Mouse (Mus musculus): ENCODE measurements around the gene Ski. TPM values are rescaled to one million over a fixed set of nuclear protein-coding genes. Genes with fewer than 3 reads are reported as not detected.
A peak's percentile ranks its signal among the peaks of the same experiment; 100 is the strongest.

Ski gene
- total and polyA plus RNA-seq, 2 experiments from 2014 or later: 9.3 to 53.2 TPM

DNA sequence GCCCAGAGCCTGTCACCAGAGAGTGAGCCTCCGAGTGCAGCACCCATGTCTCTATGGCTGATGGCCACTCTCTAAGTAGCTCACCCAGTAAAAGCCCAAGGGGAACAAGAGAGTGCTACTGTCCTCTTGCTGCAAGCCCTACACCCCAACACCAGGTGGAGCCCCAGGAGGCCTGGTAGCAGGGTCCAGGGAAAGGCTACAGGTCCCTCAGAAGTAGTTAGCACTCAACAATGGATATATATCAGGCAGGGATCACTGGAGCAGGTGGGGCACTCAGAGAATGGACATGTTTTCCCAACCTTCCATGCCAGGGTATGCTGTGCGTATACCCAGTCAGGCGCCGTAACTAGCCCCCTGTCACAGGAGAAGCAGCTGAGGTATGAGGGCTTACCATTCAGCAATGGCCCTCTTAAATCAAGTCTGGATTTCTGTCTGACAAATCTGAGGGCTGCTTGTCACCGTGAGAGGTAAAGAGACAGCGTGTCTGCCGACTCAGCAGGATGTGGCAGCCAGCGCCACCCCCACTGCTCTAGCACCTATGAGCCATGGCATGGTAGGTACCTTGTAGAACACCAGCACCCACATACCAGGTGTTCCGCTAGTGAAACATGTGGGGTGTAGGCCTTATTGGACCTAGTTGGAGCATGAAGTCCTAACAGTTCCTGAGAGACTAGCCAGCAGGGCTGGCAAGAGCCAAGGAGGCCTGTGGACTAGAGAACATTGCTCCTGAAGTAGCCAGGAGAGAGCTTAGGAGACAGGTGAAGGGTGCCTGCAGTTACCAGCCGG is 93.1 kb downstream of the Ski start:
- peaks cover 36% of the 10 kb centered on the region for H3K4me1 ChIP-seq (ENCODE audit: control insufficient read depth, insufficient read depth)
- TF ChIP-seq CTCF (IDR thresholded peaks at IDR 0.05; ENCODE audit: low read depth) (peak; percentile 44), EP300 (IDR thresholded peaks at IDR 0.05; ENCODE audit: low read depth) (no peak)

DNA sequence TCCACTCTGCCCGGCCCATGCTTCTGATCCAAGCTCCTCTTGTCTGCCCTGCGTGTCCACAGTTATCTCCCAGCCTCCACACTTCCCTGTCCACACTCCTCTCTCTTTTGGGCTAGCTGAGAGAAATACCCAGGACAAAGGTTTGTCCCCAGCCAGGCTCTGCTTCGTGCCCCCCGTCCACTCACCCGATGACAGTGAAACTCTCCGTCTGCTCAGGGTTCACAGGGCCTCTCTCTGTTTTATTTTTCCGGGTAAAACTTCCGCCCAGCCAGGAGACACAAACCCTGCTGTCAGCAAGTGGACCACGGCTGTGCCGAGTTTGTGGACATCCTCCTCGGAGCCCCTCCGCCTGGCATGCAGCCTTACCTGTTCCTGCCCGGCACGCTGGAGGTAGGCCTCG is 94.0 kb downstream of the Ski start:
- ATAC-seq (ENCODE audit: insufficient read depth, low read depth) (no peak), DNase-seq (ENCODE audit: low spot score) (no peak)
- no peak overlapping the region for H3K27ac ChIP-seq (ENCODE audit: low read depth)
- TF ChIP-seq CTCF (IDR thresholded peaks at IDR 0.05; ENCODE audit: low read depth) (no peak), EP300 (IDR thresholded peaks at IDR 0.05; ENCODE audit: low read depth) (no peak)
- H3K9me3 ChIP-seq (replicated peaks; ENCODE audit: control insufficient read depth, low read length): no peaks in the 10 kb centered on the region
- 87% methylated on average over 15 of the region's 15 CpGs for WGBS
- H3K27me3 ChIP-seq (ENCODE audit: control insufficient read depth, insufficient read depth, low read length): no peaks in the 10 kb centered on the region
- peak overlapping the region; percentile 39; the same call in 1 of the 2 replicates for H3K9ac ChIP-seq (replicated peaks; ENCODE audit: low read depth, low read length)
- no peaks in the 10 kb centered on the region for H3K36me3 ChIP-seq (replicated peaks; ENCODE audit: control insufficient read depth, insufficient read depth, low read length)
- no peak overlapping the region for H3K4me2 ChIP-seq (ENCODE audit: low read depth, low read length)
- H3K4me1 ChIP-seq (ENCODE audit: control insufficient read depth, insufficient read depth): peaks cover 31% of the 10 kb centered on the region
- no peak overlapping the region for H3K4me3 ChIP-seq (ENCODE audit: low read depth, low read length)

More for the DNA sequence above, 93.1 kb downstream of the Ski start:
- no peaks in the 10 kb centered on the region for H3K9me3 ChIP-seq (replicated peaks; ENCODE audit: control insufficient read depth, low read length)
- DNase-seq (ENCODE audit: low spot score): no peak
- H3K4me3 ChIP-seq (ENCODE audit: low read depth, low read length): no peak overlapping the region
- H3K9ac ChIP-seq (replicated peaks; ENCODE audit: low read depth, low read length): peak overlapping the region; percentile 20; the same call in 1 of the 2 replicates
- peak overlapping the region; percentile 88 for H3K27ac ChIP-seq (ENCODE audit: low read depth)
- ATAC-seq (ENCODE audit: insufficient read depth, low read depth): no peak
- WGBS: 75% methylated on average over 10 of the region's 10 CpGs
- no peaks in the 10 kb centered on the region for H3K27me3 ChIP-seq (ENCODE audit: control insufficient read depth, insufficient read depth, low read length)
- H3K4me2 ChIP-seq (ENCODE audit: low read depth, low read length): no peak overlapping the region
- no peaks in the 10 kb centered on the region for H3K36me3 ChIP-seq (replicated peaks; ENCODE audit: control insufficient read depth, insufficient read depth, low read length)

DNA sequence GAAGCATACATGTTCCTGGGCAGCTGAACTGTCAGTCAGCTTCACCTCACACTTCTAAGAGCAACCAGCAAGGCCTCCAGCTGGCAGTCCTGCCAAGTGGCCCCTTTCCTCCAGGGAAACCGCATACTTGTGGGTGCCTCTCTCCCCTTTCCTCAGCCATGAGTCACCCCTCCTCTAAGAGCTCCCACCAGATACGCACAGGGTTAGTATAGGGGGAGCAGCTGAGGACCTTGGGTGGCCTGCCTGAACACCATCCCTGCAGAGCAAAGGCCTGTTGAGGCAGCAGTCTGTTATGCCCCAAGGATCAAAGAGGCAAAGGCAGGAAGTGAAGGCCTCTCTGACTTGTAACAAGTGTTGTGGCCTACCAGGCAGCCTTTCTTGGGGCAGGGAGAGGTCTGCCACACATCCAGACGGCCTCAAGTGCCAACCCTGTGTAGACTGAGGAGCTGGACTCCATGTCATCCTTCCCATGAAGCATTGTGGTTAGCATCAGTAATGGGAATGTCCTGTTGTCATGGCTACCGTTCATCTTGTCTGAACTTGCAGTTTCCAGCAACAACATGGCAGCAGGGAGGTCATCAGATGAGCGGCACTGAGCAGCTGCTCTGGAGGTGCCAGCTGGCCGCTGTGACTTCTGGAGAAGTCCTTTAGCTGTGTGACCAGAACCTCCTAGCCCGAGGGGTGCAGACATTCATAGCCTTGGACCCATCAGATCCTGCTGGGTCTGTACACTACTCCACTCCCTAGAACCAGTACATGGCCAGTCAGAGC is 95.6 kb downstream of the Ski start:
- no peak for ATAC-seq (ENCODE audit: insufficient read depth, low read depth)
- H3K9me3 ChIP-seq (replicated peaks; ENCODE audit: control insufficient read depth, low read length): no peaks in the 10 kb centered on the region
- WGBS: 57% methylated on average over 7 of the region's 7 CpGs
- no peak for DNase-seq (ENCODE audit: low spot score)
- H3K27ac ChIP-seq (ENCODE audit: low read depth): no peak overlapping the region
- H3K4me2 ChIP-seq (ENCODE audit: low read depth, low read length): no peak overlapping the region
- no peak overlapping the region for H3K9ac ChIP-seq (replicated peaks; ENCODE audit: low read depth, low read length)
- TF ChIP-seq CTCF (IDR thresholded peaks at IDR 0.05; ENCODE audit: low read depth): no peak
- TF ChIP-seq EP300 (IDR thresholded peaks at IDR 0.05; ENCODE audit: low read depth): no peak
- no peaks in the 10 kb centered on the region for H3K36me3 ChIP-seq (replicated peaks; ENCODE audit: control insufficient read depth, insufficient read depth, low read length)
- peaks cover 36% of the 10 kb centered on the region for H3K4me1 ChIP-seq (ENCODE audit: control insufficient read depth, insufficient read depth)
- H3K27me3 ChIP-seq (ENCODE audit: control insufficient read depth, insufficient read depth, low read length): no peaks in the 10 kb centered on the region
- no peak overlapping the region for H3K4me3 ChIP-seq (ENCODE audit: low read depth, low read length)

DNA sequence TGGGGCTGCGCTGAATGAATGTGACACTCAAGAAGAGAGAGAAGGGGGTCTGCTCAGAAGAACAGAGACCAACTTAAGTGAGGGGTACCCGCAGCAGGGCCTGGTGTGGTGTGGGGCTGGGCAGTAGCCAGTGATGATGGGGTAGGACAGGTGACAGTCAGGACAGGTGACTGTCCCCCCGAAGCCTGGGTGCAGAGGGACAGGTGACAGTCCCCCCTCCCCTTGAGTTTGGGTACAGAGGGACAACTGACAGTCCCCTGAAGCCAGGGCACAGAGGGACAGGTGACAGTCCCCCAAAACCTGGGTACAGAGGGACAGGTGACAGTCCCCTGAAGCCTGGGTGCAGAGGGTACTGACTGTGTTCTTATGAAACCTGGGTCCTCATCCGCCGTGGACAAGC is 96.2 kb downstream of the Ski start:
- DNase-seq (ENCODE audit: low spot score) (no peak), ATAC-seq (ENCODE audit: insufficient read depth, low read depth) (no peak)
- Histone ChIP-seq H3K4me2 (ENCODE audit: low read depth, low read length) (no peak overlapping the region), H3K9me3 (replicated peaks; ENCODE audit: control insufficient read depth, low read length) (no peaks in the 10 kb centered on the region), H3K4me3 (ENCODE audit: low read depth, low read length) (no peak overlapping the region), H3K36me3 (replicated peaks; ENCODE audit: control insufficient read depth, insufficient read depth, low read length) (no peaks in the 10 kb centered on the region), H3K27ac (ENCODE audit: low read depth) (no peak overlapping the region), H3K27me3 (ENCODE audit: control insufficient read depth, insufficient read depth, low read length) (no peaks in the 10 kb centered on the region), H3K9ac (replicated peaks; ENCODE audit: low read depth, low read length) (no peak overlapping the region), H3K4me1 (ENCODE audit: control insufficient read depth, insufficient read depth) (peaks cover 36% of the 10 kb centered on the region)
- WGBS: 60% methylated on average over 5 of the region's 5 CpGs
- TF ChIP-seq EP300 (IDR thresholded peaks at IDR 0.05; ENCODE audit: low read depth) (no peak), CTCF (IDR thresholded peaks at IDR 0.05; ENCODE audit: low read depth) (no peak)

DNA sequence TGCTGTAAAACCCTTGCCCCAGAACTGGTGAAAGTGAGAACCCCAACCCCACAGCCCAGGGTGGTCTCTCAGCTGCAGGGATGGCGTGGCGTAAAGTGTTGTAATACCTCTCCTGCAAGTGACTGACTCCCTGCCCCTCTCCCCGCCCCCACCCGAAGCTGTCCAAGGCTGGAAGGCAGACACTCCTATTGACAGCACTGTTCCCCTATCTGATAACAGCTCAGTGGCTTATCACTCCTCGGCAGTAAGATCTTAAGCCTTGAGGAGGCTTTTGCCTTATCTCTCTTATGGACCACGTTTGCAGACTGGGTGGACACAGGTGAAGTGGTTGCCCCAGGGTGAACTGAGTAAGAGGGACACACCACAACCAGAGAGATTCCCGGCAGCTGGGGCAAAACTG is 97.1 kb downstream of the Ski start:
- Histone ChIP-seq H3K27ac (ENCODE audit: low read depth) (no peak overlapping the region), H3K4me1 (ENCODE audit: control insufficient read depth, insufficient read depth) (peaks cover 29% of the 10 kb centered on the region), H3K4me3 (ENCODE audit: low read depth, low read length) (no peak overlapping the region), H3K4me2 (ENCODE audit: low read depth, low read length) (no peak overlapping the region), H3K9me3 (replicated peaks; ENCODE audit: control insufficient read depth, low read length) (no peaks in the 10 kb centered on the region), H3K9ac (replicated peaks; ENCODE audit: low read depth, low read length) (no peak overlapping the region), H3K36me3 (replicated peaks; ENCODE audit: control insufficient read depth, insufficient read depth, low read length) (no peaks in the 10 kb centered on the region), H3K27me3 (ENCODE audit: control insufficient read depth, insufficient read depth, low read length) (no peaks in the 10 kb centered on the region)
- no peak for ATAC-seq (ENCODE audit: insufficient read depth, low read depth)
- 43% methylated on average over 7 of the region's 7 CpGs for WGBS
- no peak for DNase-seq (ENCODE audit: low spot score)
- TF ChIP-seq EP300 (IDR thresholded peaks at IDR 0.05; ENCODE audit: low read depth): no peak
